ENCODE assay signal across 9 mouse cellular contexts in genomic region chr11:94881982-94882686, GRCm38 (mm10). TPM values are rescaled to one million over a fixed set of nuclear protein-coding genes. Genes with fewer than 3 reads are reported as not detected.
DNase-seq lines count a peak whose midpoint lies in the region; ATAC-seq lines count a peak whose summit lies in the region.
"Had no signal": no experiment of that assay in that cellular context is flagged by ENCODE, and none has a peak within 500 bp of the region (broad histone marks: within the 10 kb centered on the region; RNA-seq: fewer than 3 reads in every experiment).

No protein-coding gene starts in this region.

- H3K27ac ChIP-seq in forebrain, embryonic 11.5 days (ENCODE audit: low read depth, low read length) = peak overlapping the region; percentile 47; the same call in 1 of the 2 replicates
- no peak overlapping the region for H3K27ac ChIP-seq in forebrain, embryonic 15.5 days (replicated peaks)
- H3K27ac ChIP-seq in liver, embryonic 11.5 days (ENCODE audit: low read depth, low read length) = peak overlapping the region; percentile 59; the same call in 1 of the 2 replicates

- peak; percentile 72 for DNase-seq in forebrain, embryonic 11.5 days (ENCODE audit: low spot score)
- DNase-seq in retina, postnatal 1 day = peak; percentile 30
- no peak for DNase-seq in retina, embryonic 14.5 days (ENCODE audit: low spot score)
- DNase-seq in liver, embryonic 11.5 days (ENCODE audit: low spot score) = no peak
- DNase-seq in yolk sac, embryonic 10.5 days (ENCODE audit: low spot score) = peak; percentile 77
- DNase-seq in layer of hippocampus, adult 9-11 months = no peak
- no peak for DNase-seq in natural killer cell, adult 2 months (ENCODE audit: low spot score in 2 of 2)
- DNase-seq: kidney, adult 2 months had no signal

- H3K27me3 ChIP-seq in forebrain, embryonic 11.5 days (ENCODE audit: control insufficient read depth, insufficient read depth, low read length) = peaks cover 15% of the 10 kb centered on the region
- peaks cover 35% of the 10 kb centered on the region for H3K27me3 ChIP-seq in forebrain, embryonic 15.5 days
- H3K27me3 ChIP-seq in liver, embryonic 11.5 days (replicated peaks; ENCODE audit: control insufficient read depth, insufficient read depth, low read length) = peaks cover 50% of the 10 kb centered on the region

- ATAC-seq in forebrain, embryonic 11.5 days (replicated peaks; ENCODE audit: low FRiP score) = no peak
- no peak for ATAC-seq in forebrain, embryonic 15.5 days (replicated peaks)
- 0 out of 2 replicates have a peak, but pooled peaks have one; percentile 18 for ATAC-seq in liver, embryonic 11.5 days (replicated peaks; ENCODE audit: low FRiP score)

- no peak overlapping the region for H3K4me2 ChIP-seq in forebrain, embryonic 11.5 days (ENCODE audit: low read depth, low read length, severe bottlenecking)
- H3K4me2 ChIP-seq in forebrain, embryonic 15.5 days (replicated peaks) = no peak overlapping the region
- H3K4me2 ChIP-seq in liver, embryonic 11.5 days = no peak overlapping the region

- no peak overlapping the region for H3K4me3 ChIP-seq in forebrain, embryonic 11.5 days (ENCODE audit: low read depth, low read length)
- no peak overlapping the region for H3K4me3 ChIP-seq in forebrain, embryonic 15.5 days
- no peak overlapping the region for H3K4me3 ChIP-seq in liver, embryonic 11.5 days (ENCODE audit: low read depth, low read length)

- WGBS in forebrain, embryonic 11.5 days = 15% methylated on average over 8 of the region's 9 CpGs
- WGBS in forebrain, embryonic 15.5 days = 27% methylated on average over 9 of the region's 9 CpGs
- 13% methylated on average over 9 of the region's 9 CpGs for WGBS in liver, embryonic 11.5 days

- H3K9me3 ChIP-seq in forebrain, embryonic 11.5 days (ENCODE audit: control insufficient read depth, low read length) = no peaks in the 10 kb centered on the region
- no peaks in the 10 kb centered on the region for H3K9me3 ChIP-seq in forebrain, embryonic 15.5 days
- no peaks in the 10 kb centered on the region for H3K9me3 ChIP-seq in liver, embryonic 11.5 days (ENCODE audit: control insufficient read depth, low read length)

- peaks cover 9% of the 10 kb centered on the region; the same call in 1 of the 2 replicates for H3K4me1 ChIP-seq in forebrain, embryonic 11.5 days (replicated peaks; ENCODE audit: control insufficient read depth, insufficient read depth, low read length)
- peaks cover 16% of the 10 kb centered on the region for H3K4me1 ChIP-seq in forebrain, embryonic 15.5 days
- 0 out of 2 replicates have a peak, but pooled peaks cover 2% of the 10 kb centered on the region for H3K4me1 ChIP-seq in liver, embryonic 11.5 days (replicated peaks; ENCODE audit: control insufficient read depth, insufficient read depth, low read length)

- no peak overlapping the region for H3K9ac ChIP-seq in forebrain, embryonic 11.5 days (ENCODE audit: low read length)
- no peak overlapping the region for H3K9ac ChIP-seq in forebrain, embryonic 15.5 days (replicated peaks)
- H3K9ac ChIP-seq in liver, embryonic 11.5 days (ENCODE audit: low read depth, low read length) = no peak overlapping the region

- no peaks in the 10 kb centered on the region for H3K36me3 ChIP-seq in forebrain, embryonic 11.5 days (ENCODE audit: control insufficient read depth, insufficient read depth, low read length)
- no peaks in the 10 kb centered on the region for H3K36me3 ChIP-seq in forebrain, embryonic 15.5 days
- H3K36me3 ChIP-seq in liver, embryonic 11.5 days (ENCODE audit: control insufficient read depth, insufficient read depth, low read length) = no peaks in the 10 kb centered on the region

RNA-seq across cellular contexts. Expression of gene Col1a1, which starts 53.9 kb away (rescaled TPM):
- 163 and 164 TPM in 2 replicates for polyA plus RNA-seq in forebrain, embryonic 11.5 days (2014; fragmentation: Nextera tagmentation; extraction: Ambion mirVana)
- polyA plus RNA-seq in forebrain, embryonic 15.5 days (2015; fragmentation: Nextera tagmentation; extraction: Ambion mirVana) = 40.2 and 40.5 TPM in 2 replicates
- polyA plus RNA-seq in liver, embryonic 11.5 days (2014; fragmentation: Nextera tagmentation; extraction: Ambion mirVana) = 191 and 221 TPM in 2 replicates

Comparison
In these comparisons a context has a peak if more than half of its experiments do, and no peak if none do; other contexts are left out.
1. DNase-seq: peak in forebrain, embryonic 11.5 days (single experiment), retina, postnatal 1 day (single experiment) and yolk sac, embryonic 10.5 days (single experiment); none in retina, embryonic 14.5 days (single experiment), liver, embryonic 11.5 days (single experiment), layer of hippocampus, adult 9-11 months (single experiment) and natural killer cell, adult 2 months (0 of 2).